Mouse (Mus musculus): ENCODE results near the gene Myo1b.

Myo1b gene

DNA sequence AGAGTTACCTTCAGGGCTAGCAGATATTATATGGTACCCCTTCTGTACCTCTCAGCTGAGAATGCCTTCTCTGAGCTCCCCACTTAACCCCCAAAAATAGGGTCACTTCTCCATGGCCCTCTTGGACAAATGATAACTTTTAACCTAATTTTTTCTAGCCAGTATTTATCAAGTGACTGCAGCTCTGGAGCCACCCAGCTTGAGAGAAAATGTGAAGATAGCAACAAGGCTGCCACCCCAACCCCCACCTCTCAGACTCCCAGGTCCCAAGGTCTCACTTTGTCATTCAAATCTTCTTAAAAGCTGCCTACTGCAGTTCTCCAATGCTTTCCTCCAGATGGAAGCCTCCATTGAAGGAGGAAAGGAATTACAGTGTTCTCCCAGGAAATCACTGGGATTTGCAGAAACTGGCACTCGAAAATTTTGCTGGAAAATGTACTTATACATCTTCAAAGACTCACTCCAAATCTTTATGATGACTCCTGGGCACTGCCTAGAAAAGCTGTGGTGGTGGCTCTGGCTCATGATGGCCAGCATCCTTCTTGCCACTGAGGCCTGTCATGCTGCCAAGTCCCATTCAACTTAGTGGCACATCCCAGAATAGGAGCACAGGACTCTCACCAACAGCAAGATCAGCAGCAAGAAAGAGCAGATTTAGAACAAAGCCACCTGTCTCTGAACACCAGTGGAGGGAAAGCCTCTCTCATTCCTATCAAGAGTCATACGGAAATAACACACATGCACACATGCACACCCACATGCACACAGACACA, 70.4 kb downstream of the Myo1b start:
- DNase-seq: no peak

GRCm38 (mm10) chr1:51837845-51838623, 77.8 kb downstream of the Myo1b start:
- DNase-seq: peak; percentile 59

GRCm38 (mm10) chr1:51837311-51837710, 78.6 kb downstream of the Myo1b start:
- DNase-seq: no peak

DNA sequence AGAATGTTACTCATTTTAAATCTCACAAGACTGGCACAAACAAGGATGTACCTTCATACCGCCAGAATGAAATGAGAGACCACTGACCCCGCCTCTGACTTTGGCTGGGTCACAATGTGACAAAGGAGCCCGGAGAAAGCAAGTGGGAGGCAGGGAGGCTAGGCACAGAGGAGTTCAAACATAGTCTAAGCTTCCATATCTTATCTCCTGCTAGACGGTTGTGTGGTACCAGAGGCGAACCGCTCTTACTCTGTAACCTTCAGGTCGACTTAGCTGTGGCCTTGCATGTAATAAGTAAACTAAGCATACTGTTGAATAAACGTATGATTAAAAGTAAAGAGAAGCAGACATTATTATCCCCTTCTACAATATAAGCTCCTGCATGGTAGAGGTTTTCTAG, 80.1 kb downstream of the Myo1b start:
- no peak for DNase-seq

DNA sequence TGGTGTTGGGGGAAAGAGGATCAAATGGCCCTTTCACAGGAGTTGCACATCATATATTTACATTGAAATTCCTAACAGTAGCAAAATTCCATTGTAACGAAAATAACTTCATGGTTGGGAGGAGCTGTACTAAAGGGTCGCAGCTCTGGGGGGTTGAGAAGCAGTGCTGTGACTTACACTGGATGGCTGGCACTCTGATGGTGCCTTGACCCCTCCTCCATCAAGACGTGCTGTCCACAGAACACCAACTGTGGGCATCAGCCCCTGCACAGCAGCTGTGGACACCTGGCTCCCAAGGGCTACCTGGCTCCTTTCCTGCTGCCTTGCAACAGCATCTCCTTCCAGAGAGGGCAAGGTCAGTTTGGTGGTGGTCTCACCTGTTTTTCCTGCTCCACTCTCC, 81.8 kb downstream of the Myo1b start:
- DNase-seq: no peak

GRCm38 (mm10) chr1:51829353-51829752, 86.5 kb downstream of the Myo1b start:
- no peak for DNase-seq

DNA sequence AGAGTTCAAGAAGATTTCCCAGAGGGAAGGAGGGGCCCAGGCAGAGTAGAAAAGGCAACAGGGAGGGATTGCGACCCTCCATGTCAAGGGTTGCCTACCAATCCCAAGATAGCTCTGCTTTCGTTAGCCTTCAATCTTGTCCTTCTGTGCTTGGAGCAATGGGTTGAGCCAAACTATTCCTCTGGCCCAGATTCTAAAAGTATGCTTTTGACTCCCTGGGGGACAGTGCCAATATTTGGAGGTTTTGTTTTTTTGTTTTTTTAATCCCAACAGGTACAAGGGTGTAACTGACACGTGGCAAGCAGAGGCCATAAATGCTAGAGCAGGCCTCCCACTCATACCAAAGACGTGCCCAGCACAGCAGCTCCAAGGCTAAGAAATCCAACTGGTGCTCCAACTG, 93.3 kb downstream of the Myo1b start:
- no peak for DNase-seq

DNA sequence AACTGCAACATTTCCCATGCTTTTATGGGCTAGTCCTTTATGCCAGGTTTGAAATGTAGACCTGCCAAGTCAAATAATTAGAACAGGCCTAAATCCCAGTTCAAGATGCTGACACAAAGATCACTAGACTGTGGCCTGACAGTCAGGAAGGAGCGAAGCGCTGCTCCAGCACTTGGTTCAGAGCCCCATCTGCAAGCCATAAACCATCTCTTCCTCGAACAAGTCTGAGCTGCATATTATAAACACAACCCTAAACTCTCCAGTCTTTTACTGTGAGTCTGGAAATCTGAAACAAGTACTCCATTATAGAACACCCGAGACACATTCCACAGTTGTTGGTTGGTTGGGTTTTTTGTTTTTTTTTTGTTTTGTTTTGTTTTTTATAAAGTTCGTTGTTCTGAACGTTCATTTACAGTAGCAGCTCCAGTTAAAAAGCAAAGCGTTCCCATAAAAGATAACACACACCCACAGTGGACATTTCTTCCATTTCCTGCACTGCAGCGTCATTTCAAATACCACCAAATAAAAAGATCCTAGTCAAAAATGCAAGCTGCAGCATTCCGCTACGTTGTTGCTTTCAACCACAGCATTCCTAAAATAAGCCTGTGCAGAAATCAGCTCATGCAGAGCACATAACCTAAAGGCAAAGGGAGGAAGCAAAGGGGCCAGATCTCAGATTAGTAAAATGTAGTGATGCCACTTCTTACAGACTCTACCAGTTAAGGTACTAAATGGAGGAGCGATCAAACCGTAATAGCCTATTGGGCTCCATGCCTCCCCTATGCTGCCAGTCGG, 94.0 kb downstream of the Myo1b start:
- DNase-seq: peak; percentile 19

- no peak for DNase-seq
Measured at GRCm38 (mm10) chr1:51820520-51820919, 95.4 kb downstream of the Myo1b start.

- no peak for DNase-seq
Measured at GRCm38 (mm10) chr1:51820013-51820441, 95.8 kb downstream of the Myo1b start.

- no peak for DNase-seq
Measured at GRCm38 (mm10) chr1:51815636-51816035, 100.2 kb downstream of the Myo1b start.

- peak; percentile 43 for DNase-seq
Measured at GRCm38 (mm10) chr1:51814854-51815630, 100.8 kb downstream of the Myo1b start.

- DNase-seq: no peak
Measured at GRCm38 (mm10) chr1:51808847-51809246, 107.0 kb downstream of the Myo1b start.

GRCm38 (mm10) chr1:51808228-51808627, 107.6 kb downstream of the Myo1b start:
- no peak for DNase-seq

DNA sequence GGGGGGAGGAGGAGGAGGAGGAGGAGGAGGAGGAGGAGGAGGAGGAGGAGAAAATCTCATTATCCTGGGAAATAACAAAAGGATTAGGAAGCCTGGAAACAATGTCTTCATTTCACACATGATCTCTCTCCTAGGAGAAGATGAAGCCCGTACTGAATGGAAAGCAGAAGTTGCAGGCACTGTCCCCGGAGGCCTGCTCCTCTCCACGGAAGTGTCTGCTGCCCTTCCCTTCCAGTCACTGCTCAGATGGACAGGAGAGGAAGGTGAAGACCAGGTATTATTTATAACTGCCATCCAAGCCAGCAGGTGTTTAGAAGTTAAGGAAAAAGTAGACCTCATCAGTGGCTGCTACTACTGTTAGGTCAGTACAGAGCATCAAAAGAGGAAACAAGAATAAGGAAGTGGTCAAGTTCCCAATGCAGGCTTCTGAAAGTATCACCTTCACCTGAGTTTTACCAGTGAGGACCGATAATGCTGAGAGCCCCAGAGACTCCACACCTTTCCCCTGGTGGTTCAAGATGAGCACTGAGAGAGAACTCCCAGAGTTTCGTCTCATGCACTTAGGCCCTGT, 110.7 kb downstream of the Myo1b start:
- no peak for DNase-seq

GRCm38 (mm10) chr1:51804296-51805039, 111.4 kb downstream of the Myo1b start:
- DNase-seq: peak; percentile 45

DNA sequence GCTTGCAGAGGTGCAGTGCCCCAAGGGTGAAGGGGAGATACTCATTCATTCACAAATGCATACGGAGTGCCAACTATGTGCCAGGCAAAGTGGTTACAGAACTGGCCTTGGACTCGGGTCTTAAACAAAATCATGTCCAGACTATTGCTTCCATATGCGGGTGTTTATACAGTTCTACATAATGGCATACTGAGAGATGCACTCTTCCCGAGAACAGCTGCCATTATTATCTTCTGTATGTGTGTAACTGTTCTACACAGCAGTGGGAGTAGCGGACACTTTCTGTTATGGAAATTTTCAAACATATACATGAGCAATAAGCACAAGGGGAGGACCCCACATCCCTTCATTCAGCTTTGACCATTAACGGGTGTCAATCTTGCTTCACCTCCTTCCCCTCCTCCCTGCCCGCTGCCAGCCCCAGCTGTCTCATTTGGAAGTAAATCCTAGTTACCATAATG, 117.8 kb downstream of the Myo1b start:
- no peak for DNase-seq

DNA sequence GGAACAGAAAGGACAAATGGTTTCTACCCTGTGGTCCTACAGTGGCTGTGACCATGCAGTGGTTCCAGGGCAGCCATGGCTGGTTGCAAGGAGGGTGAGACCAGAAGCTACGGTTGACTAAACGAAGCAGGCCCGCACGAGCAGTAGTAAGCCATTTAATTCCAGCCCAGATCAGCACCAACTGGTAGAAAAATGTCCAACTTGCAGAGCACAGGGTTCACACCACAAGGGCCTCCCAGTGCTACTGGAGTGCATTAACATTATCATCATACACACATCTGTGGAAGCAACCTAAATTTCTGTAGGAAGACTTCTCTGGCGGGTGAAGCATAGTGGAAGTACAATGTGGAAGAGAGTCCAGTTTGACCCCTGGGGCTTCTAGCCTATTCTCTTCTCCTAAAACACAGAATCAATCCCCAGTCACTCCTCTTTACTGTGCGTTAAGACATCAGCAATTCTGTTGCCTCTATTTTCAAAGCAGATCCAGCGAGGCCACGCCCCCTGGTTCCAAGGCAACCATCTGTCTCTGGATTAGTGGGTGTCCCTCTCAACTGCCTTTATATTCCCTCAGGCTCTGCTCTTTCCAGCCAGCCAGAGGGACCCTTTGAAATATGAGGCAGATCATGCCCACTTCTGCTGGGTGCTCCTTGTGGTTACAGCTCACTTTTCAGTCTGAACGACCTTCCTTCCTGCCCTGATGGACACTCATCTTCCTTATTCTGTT, 120.1 kb downstream of the Myo1b start:
- DNase-seq: no peak

GRCm38 (mm10) chr1:51789269-51789668, 126.6 kb downstream of the Myo1b start:
- DNase-seq: peak; percentile 37

GRCm38 (mm10) chr1:51782091-51782490, 133.8 kb downstream of the Myo1b start:
- peak; percentile 63 for DNase-seq

GRCm38 (mm10) chr1:51780357-51780756, 135.5 kb downstream of the Myo1b start:
- no peak for DNase-seq
